Mouse (Mus musculus) heart, adult 2 months (tissue): ENCODE results near the gene D130043K22Rik. TPM values are rescaled to one million over a fixed set of nuclear protein-coding genes. Genes with fewer than 3 reads are reported as not detected.

Source experiments
- DNase-seq, 2 experiments: peaks; one replicate each; pipeline ENCODE4 v3.0.0; 2021
- H3K27ac ChIP-seq: fragments of 200-600 bp; 2 replicates; pipeline ENCODE4 v1.8.1; 2022
- H3K27me3 ChIP-seq: fragments of 200-500 bp; 2 replicates; pipeline ENCODE4 v1.6.1; 2012; ENCODE audit warnings: mild to moderate bottlenecking, low read length, inconsistent platforms, mixed read lengths; ENCODE audit not compliant: control insufficient read depth, insufficient read depth
- H3K36me3 ChIP-seq: fragments of 200-500 bp; 2 replicates; pipeline ENCODE4 v1.6.1; 2012; ENCODE audit warnings: low read length, inconsistent platforms; ENCODE audit not compliant: control insufficient read depth, insufficient read depth
- H3K4me1 ChIP-seq: fragments of 200-500 bp; 2 replicates; pipeline ENCODE4 v1.6.1; 2011; ENCODE audit warnings: low read length; ENCODE audit not compliant: control insufficient read depth, insufficient read depth
- H3K4me3 ChIP-seq: fragments of 200-600 bp; 2 replicates; pipeline ENCODE4 v1.8.1; 2022
- H3K79me2 ChIP-seq: fragments of 200-500 bp; replicated peaks from 2 replicates; pipeline ENCODE4 v1.6.1; 2012; ENCODE audit warnings: mild to moderate bottlenecking, inconsistent platforms, low read length, moderate library complexity, mixed read lengths; ENCODE audit not compliant: control insufficient read depth, insufficient read depth
- H3K9ac ChIP-seq: fragments of 200-500 bp; 2 replicates; pipeline ENCODE4 v1.6.1; 2012; ENCODE audit warnings: low read depth, mild to moderate bottlenecking, control low read depth, inconsistent platforms, low read length, mixed read lengths
- CTCF ChIP-seq: fragments of 200-600 bp; IDR thresholded peaks from 2 replicates; pipeline ENCODE4 v1.8.1; 2022; ENCODE audit warnings: antibody characterized with exemption, mild to moderate bottlenecking, moderate library complexity
- EP300 ChIP-seq: fragments of 200-500 bp; IDR thresholded peaks from 2 replicates; pipeline ENCODE4 v1.6.1; 2011; ENCODE audit warnings: low read depth, low read length, control low read depth; ENCODE audit not compliant: insufficient read depth
- POLR2A ChIP-seq: fragments of 200-500 bp; IDR thresholded peaks from 2 replicates; pipeline ENCODE4 v1.6.1; 2011; ENCODE audit warnings: mild to moderate bottlenecking, low read depth, low read length, control low read depth; ENCODE audit not compliant: insufficient read depth
- WGBS: fragments of 180-500 bp; shearing (Covaris S2); methylation state at CpG from one replicate; pipeline ENCODE4 v1.1.7; 2018; 5-methylcytosine and 5-hydroxymethylcytosine counted together
- intact Hi-C: fragments of 180-260 bp; cut with DNase I; formaldehyde crosslinking; loops from one replicate; pipeline ENCODE4 v1.15.1; 2025
- polyA plus RNA-seq: library from polyadenylated mRNA; depleted of rRNA; stranded (reverse); fragments of >200 nt; gene quantifications from 2 replicates; pipeline ENCODE4 v1.2.3, GENCODE M21; 2012; rRNA removed
- total RNA-seq, 2 experiments: library from RNA; stranded (reverse); gene quantifications; 2 replicates each; pipeline ENCODE4 v1.2.3; 2021

The D130043K22Rik gene
- total and polyA plus RNA-seq, 3 experiments: 0.04 to 0.05 TPM; not detected in 1

GRCm38 (mm10) chr13:24939472-24939871 lies 94.5 kb downstream of the D130043K22Rik start:
- H3K27ac ChIP-seq: no peak overlapping the region
- H3K4me3 ChIP-seq: no peak overlapping the region
- peaks cover 2% of the 10 kb centered on the region; the same call in 1 of the 2 replicates for H3K4me1 ChIP-seq
- no peaks in the 10 kb centered on the region for H3K27me3 ChIP-seq
- TF ChIP-seq EP300 (no peak), POLR2A (no peak), CTCF (no peak)
- intact Hi-C loops: no loop called here
- no peak for DNase-seq
- WGBS: 90% methylated on average over 9 of the region's 9 CpGs
- H3K36me3 ChIP-seq: peaks cover 3% of the 10 kb centered on the region; the same call in 1 of the 2 replicates
- H3K79me2 ChIP-seq: no peaks in the 10 kb centered on the region
- H3K9ac ChIP-seq: no peak overlapping the region

- TF ChIP-seq EP300 (no peak), POLR2A (no peak), CTCF (no peak)
- 61% methylated on average over 17 of the region's 17 CpGs for WGBS
- H3K9ac ChIP-seq: no peak within 1 kb of the TSS
- intact Hi-C loops: no loop called here
- H3K79me2 ChIP-seq: no peaks in the 10 kb centered on the region
- no peak within 1 kb of the TSS for H3K4me3 ChIP-seq
- peaks cover 2% of the 10 kb centered on the region; the same call in 1 of the 2 replicates for H3K4me1 ChIP-seq
- H3K27me3 ChIP-seq: no peaks in the 10 kb centered on the region
- H3K27ac ChIP-seq: no peak within 1 kb of the TSS
- no peak for DNase-seq
- H3K36me3 ChIP-seq: peaks cover 3% of the 10 kb centered on the region; the same call in 1 of the 2 replicates
These were observed 97.8 kb downstream of the D130043K22Rik start, which contains the start of gene Gpld1 for GRCm38 (mm10) chr13:24942512-24943282. TSS of gene Gpld1 (plus strand) at chr13:24943152.

GRCm38 (mm10) chr13:24943303-24943702 lies 98.4 kb downstream of the D130043K22Rik start:
- Histone ChIP-seq H3K27ac (no peak overlapping the region), H3K4me1 (no peaks in the 10 kb centered on the region), H3K79me2 (no peaks in the 10 kb centered on the region), H3K36me3 (peaks cover 3% of the 10 kb centered on the region; the same call in 1 of the 2 replicates), H3K4me3 (no peak overlapping the region), H3K9ac (no peak overlapping the region), H3K27me3 (no peaks in the 10 kb centered on the region)
- intact Hi-C loops: no loop called here
- WGBS: 46% methylated on average over 8 of the region's 8 CpGs
- TF ChIP-seq POLR2A (no peak), EP300 (no peak), CTCF (no peak)
- DNase-seq: no peak

- H3K4me1 ChIP-seq: no peaks in the 10 kb centered on the region
These were observed 100.6 kb downstream of the D130043K22Rik start for GRCm38 (mm10) chr13:24945567-24945966.

GRCm38 (mm10) chr13:24947158-24947557 lies 102.2 kb downstream of the D130043K22Rik start:
- Histone ChIP-seq H3K4me3 (no peak overlapping the region), H3K27ac (no peak overlapping the region), H3K27me3 (no peaks in the 10 kb centered on the region), H3K79me2 (no peaks in the 10 kb centered on the region), H3K4me1 (no peaks in the 10 kb centered on the region), H3K36me3 (no peaks in the 10 kb centered on the region), H3K9ac (no peak overlapping the region)
- TF ChIP-seq EP300 (no peak), CTCF (no peak), POLR2A (no peak)
- no peak for DNase-seq
- intact Hi-C loops: no loop called here
- WGBS: 91% methylated on average over 5 of the region's 5 CpGs

More at GRCm38 (mm10) chr13:24945567-24945966, 100.6 kb downstream of the D130043K22Rik start:
- TF ChIP-seq CTCF (no peak), EP300 (no peak), POLR2A (no peak)
- 42% methylated on average over 4 of the region's 4 CpGs for WGBS
- H3K27ac ChIP-seq: no peak overlapping the region
- H3K36me3 ChIP-seq: no peaks in the 10 kb centered on the region
- DNase-seq: no peak
- H3K4me3 ChIP-seq: no peak overlapping the region
- intact Hi-C loops: no loop called here
- H3K9ac ChIP-seq: no peak overlapping the region
- no peaks in the 10 kb centered on the region for H3K79me2 ChIP-seq
- no peaks in the 10 kb centered on the region for H3K27me3 ChIP-seq

- WGBS: 86% methylated on average over 6 of the region's 6 CpGs
- intact Hi-C loops: no loop called here
- H3K79me2 ChIP-seq: no peaks in the 10 kb centered on the region
- H3K4me1 ChIP-seq: no peaks in the 10 kb centered on the region
- H3K9ac ChIP-seq: no peak overlapping the region
- DNase-seq: no peak
- H3K4me3 ChIP-seq: no peak overlapping the region
- TF ChIP-seq CTCF: no peak
- no peak for TF ChIP-seq EP300
- no peak for TF ChIP-seq POLR2A
- H3K36me3 ChIP-seq: no peaks in the 10 kb centered on the region
- H3K27ac ChIP-seq: no peak overlapping the region
- no peaks in the 10 kb centered on the region for H3K27me3 ChIP-seq
These were observed 103.9 kb downstream of the D130043K22Rik start for GRCm38 (mm10) chr13:24948870-24949269.

Other genes with a start within 250 kb of the D130043K22Rik start
- not detected for gene Armh2, start 103.9 kb upstream of the D130043K22Rik start, total RNA-seq
- not detected in 2 replicates for gene Armh2, start 103.9 kb upstream of the D130043K22Rik start, polyA plus RNA-seq
- 10 to 100 TPM; 45.9 to 72.3 TPM for gene Gmnn, start 83.2 kb upstream of the D130043K22Rik start, total RNA-seq
- gene Gmnn, start 83.2 kb upstream of the D130043K22Rik start, polyA plus RNA-seq: 12.9 and 18.4 TPM in 2 replicates
- gene BC005537, start 43.5 kb upstream of the D130043K22Rik start, total RNA-seq: 100 to 1,000 TPM; 111 to 126 TPM
- gene BC005537, start 43.5 kb upstream of the D130043K22Rik start, polyA plus RNA-seq: 30.7 and 50.1 TPM in 2 replicates
- 100 to 1,000 TPM; 383 to 456 TPM for gene Acot13, start 13.6 kb upstream of the D130043K22Rik start, total RNA-seq
- 365 and 457 TPM in 2 replicates for gene Acot13, start 13.6 kb upstream of the D130043K22Rik start, polyA plus RNA-seq
- 10 to 100 TPM; 12.0 to 13.1 TPM for gene Tdp2, start 13.5 kb upstream of the D130043K22Rik start, total RNA-seq
- gene Tdp2, start 13.5 kb upstream of the D130043K22Rik start, polyA plus RNA-seq: 8.0 and 14.5 TPM in 2 replicates
- gene Aldh5a1, start 92.5 kb downstream of the D130043K22Rik start, total RNA-seq: 10 to 100 TPM; 26.7 to 28.7 TPM
- gene Aldh5a1, start 92.5 kb downstream of the D130043K22Rik start, polyA plus RNA-seq: 9.6 and 16.2 TPM in 2 replicates
- 1 to 10 TPM; 2.1 to 2.7 TPM for gene Gpld1, start 98.0 kb downstream of the D130043K22Rik start, total RNA-seq
- 0.98 and 1.6 TPM in 2 replicates for gene Gpld1, start 98.0 kb downstream of the D130043K22Rik start, polyA plus RNA-seq
- 10 to 100 TPM; 46.8 to 49.3 TPM for gene Mrs2, start 175.2 kb downstream of the D130043K22Rik start, total RNA-seq
- gene Mrs2, start 175.2 kb downstream of the D130043K22Rik start, polyA plus RNA-seq: 24.1 and 57.1 TPM in 2 replicates
- gene Dcdc2a, start 210.9 kb downstream of the D130043K22Rik start, total RNA-seq: not detected
- gene Dcdc2a, start 210.9 kb downstream of the D130043K22Rik start, polyA plus RNA-seq: 0.12 TPM in 1 of 2 replicates, not detected in the other